Mouse (Mus musculus) forebrain, embryonic 13.5 days (tissue): ENCODE results near the gene Fam71d. TPM values are rescaled to one million over a fixed set of nuclear protein-coding genes. Genes with fewer than 3 reads are reported as not detected.

ENCODE experiments used
- ATAC-seq: fragments of 200-750 bp; cut with Nextera tagmentation; 2 replicates; pipeline ENCODE4 v1.8.0; 2017
- H3K27ac ChIP-seq: fragments of 300-500 bp; sonication (generic); 2 replicates; pipeline ENCODE4 v1.5.1; 2015; ENCODE audit warnings: inconsistent platforms, mild to moderate bottlenecking, moderate library complexity
- H3K27me3 ChIP-seq: fragments of 300-500 bp; sonication (generic); 2 replicates; pipeline ENCODE4 v1.6.1; 2015; ENCODE audit warnings: mild to moderate bottlenecking, inconsistent platforms
- H3K36me3 ChIP-seq: fragments of 300-500 bp; sonication (generic); 2 replicates; pipeline ENCODE4 v1.6.1; 2015; ENCODE audit warnings: mild to moderate bottlenecking, inconsistent platforms; ENCODE audit not compliant: poor library complexity, severe bottlenecking
- H3K4me1 ChIP-seq: fragments of 300-500 bp; sonication (generic); 2 replicates; pipeline ENCODE4 v1.6.1; 2015; ENCODE audit warnings: inconsistent platforms
- H3K4me2 ChIP-seq: fragments of 300-500 bp; sonication (generic); 2 replicates; pipeline ENCODE4 v1.6.1; 2015; ENCODE audit warnings: inconsistent platforms, mild to moderate bottlenecking, moderate library complexity
- H3K4me3 ChIP-seq: fragments of 300-500 bp; sonication (generic); 2 replicates; pipeline ENCODE4 v1.5.1; 2015; ENCODE audit warnings: mild to moderate bottlenecking, inconsistent platforms
- H3K9ac ChIP-seq: fragments of 300-500 bp; sonication (generic); 2 replicates; pipeline ENCODE4 v1.6.1; 2015; ENCODE audit warnings: mild to moderate bottlenecking, inconsistent platforms
- H3K9me3 ChIP-seq: fragments of 300-500 bp; sonication (generic); replicated peaks from 2 replicates; pipeline ENCODE4 v1.6.1; 2016; ENCODE audit warnings: inconsistent platforms
- WGBS: fragments of 180-500 bp; shearing (Covaris S2); methylation state at CpG from one replicate; pipeline ENCODE4 v1.1.7; 2015; 5-methylcytosine and 5-hydroxymethylcytosine counted together
- polyA plus RNA-seq: library from polyadenylated mRNA; unstranded; fragments of >200 nt; fragmentation: Nextera tagmentation; extraction: Ambion mirVana; gene quantifications from 2 replicates; pipeline ENCODE4 v1.2.1, GENCODE M21; 2015

The Fam71d gene
- 0.39 and 0.50 TPM in 2 replicates for polyA plus RNA-seq

DNA sequence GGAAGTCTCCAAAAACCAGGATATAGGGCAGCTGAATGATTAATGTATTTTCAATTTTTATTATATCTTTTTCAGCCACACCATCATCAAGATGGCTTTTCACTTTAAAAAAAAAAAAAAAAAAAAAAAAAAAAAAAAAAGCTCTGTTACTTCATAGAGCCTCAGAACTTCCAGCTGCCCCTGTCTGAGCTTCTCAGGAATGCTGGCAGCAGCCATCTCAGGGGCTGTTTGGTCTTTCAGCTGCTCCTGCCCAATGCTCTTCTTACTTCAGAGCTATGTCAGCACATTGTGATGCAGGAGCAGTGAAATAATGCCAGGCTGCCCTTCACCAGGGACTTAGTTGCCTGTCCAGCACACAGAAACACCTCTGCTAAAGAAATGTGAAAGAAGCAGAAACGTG lies at the start of gene Fam71d:
Gene Fam71d (plus strand): TSS at position 211 of the 400 bp plus-strand sequence.
- no peak within 1 kb of the TSS for H3K4me2 ChIP-seq
- ATAC-seq = no peak
- H3K27ac ChIP-seq = no peak within 1 kb of the TSS
- no peaks in the 10 kb centered on the region for H3K4me1 ChIP-seq
- H3K36me3 ChIP-seq = no peaks in the 10 kb centered on the region
- H3K9ac ChIP-seq = no peak within 1 kb of the TSS
- H3K4me3 ChIP-seq = no peak within 1 kb of the TSS
- WGBS = 61% methylated on average over 1 of the region's 1 CpGs
- H3K27me3 ChIP-seq = no peaks in the 10 kb centered on the region
- no peaks in the 10 kb centered on the region for H3K9me3 ChIP-seq

DNA sequence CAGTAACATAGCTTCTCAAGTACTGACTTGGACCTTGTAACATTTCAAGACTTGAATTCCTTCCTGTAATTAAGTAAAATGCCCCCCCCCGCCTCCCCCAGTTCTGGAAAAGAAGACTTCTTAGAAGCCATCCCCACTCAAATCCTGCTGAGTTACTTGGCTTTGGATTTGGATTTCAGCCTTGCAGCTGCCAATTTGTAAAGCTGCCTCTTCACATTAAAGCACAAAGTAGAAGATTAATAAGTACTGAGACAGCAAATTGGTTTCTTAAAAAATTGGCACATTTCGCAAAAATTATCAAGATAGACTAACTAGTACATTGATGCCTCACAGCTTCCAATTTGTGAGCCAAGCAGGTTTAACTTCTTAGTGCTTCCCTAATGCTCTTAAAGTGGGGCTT lies 47.6 kb upstream of the Fam71d start:
- Histone ChIP-seq H3K36me3 (no peaks in the 10 kb centered on the region), H3K4me2 (no peak overlapping the region), H3K27ac (no peak overlapping the region), H3K9me3 (no peaks in the 10 kb centered on the region), H3K9ac (no peak overlapping the region), H3K4me3 (no peak overlapping the region), H3K4me1 (no peaks in the 10 kb centered on the region), H3K27me3 (no peaks in the 10 kb centered on the region)
- 66% methylated on average over 2 of the region's 2 CpGs for WGBS
- no peak for ATAC-seq

DNA sequence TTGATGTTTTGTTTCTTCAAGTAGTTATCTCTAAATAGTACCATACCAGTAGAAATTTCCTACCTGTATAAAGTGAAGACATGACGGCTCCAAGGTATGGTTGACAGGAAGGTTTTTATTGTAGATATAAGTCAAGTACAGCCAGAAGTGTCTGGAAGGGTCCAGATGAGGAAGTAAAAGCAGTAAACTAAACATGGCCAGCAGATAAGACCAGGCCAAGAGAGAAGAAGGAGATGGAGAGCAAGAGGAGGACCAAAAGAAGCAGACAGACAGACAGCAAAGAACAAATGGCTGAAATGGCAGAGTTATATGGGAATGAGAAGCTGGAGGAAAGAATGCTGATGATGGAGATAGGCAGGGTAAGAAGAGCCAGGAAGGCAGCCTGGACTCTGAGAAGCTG lies 46.1 kb upstream of the Fam71d start:
- 94% methylated on average over 1 of the region's 1 CpGs for WGBS
- H3K9me3 ChIP-seq = no peaks in the 10 kb centered on the region
- ATAC-seq = no peak
- H3K27me3 ChIP-seq = no peaks in the 10 kb centered on the region
- H3K4me1 ChIP-seq = no peaks in the 10 kb centered on the region
- H3K4me2 ChIP-seq = no peak overlapping the region
- H3K27ac ChIP-seq = no peak overlapping the region
- no peak overlapping the region for H3K9ac ChIP-seq
- H3K4me3 ChIP-seq = no peak overlapping the region
- no peaks in the 10 kb centered on the region for H3K36me3 ChIP-seq

DNA sequence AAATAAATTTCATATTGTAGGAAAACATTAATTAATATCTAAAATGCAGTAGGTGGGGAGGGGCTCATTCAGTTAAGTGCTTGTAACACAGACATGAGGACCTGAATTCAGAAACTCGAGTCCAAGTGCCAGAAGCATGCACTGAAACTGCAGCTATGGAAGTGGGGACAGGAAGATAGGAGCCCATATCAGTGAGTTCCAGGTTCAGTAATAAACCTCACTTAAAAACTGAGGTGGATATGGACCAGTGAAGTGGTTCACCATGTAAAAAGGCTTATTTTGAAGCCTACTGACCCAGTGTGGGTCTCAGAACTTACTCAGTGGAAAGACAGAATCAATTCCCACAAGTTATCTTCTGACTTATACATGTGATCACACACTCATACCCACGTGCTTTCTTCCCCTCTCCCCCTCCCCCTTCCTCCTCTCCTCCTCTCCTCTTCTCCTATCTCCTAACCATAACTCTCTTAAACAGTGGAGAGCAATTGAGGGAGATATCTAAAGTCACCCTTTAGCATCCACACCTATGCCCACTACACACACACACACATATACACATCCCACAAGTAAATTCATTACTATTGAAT lies 31.5 kb upstream of the Fam71d start:
- Histone ChIP-seq H3K27ac (no peak overlapping the region), H3K4me2 (no peak overlapping the region), H3K4me1 (no peaks in the 10 kb centered on the region), H3K4me3 (no peak overlapping the region), H3K9ac (no peak overlapping the region), H3K36me3 (0 out of 2 replicates have a peak, but pooled peaks cover 3% of the 10 kb centered on the region), H3K9me3 (no peaks in the 10 kb centered on the region), H3K27me3 (no peaks in the 10 kb centered on the region)
- WGBS = 71% methylated on average over 2 of the region's 2 CpGs
- ATAC-seq = no peak

DNA sequence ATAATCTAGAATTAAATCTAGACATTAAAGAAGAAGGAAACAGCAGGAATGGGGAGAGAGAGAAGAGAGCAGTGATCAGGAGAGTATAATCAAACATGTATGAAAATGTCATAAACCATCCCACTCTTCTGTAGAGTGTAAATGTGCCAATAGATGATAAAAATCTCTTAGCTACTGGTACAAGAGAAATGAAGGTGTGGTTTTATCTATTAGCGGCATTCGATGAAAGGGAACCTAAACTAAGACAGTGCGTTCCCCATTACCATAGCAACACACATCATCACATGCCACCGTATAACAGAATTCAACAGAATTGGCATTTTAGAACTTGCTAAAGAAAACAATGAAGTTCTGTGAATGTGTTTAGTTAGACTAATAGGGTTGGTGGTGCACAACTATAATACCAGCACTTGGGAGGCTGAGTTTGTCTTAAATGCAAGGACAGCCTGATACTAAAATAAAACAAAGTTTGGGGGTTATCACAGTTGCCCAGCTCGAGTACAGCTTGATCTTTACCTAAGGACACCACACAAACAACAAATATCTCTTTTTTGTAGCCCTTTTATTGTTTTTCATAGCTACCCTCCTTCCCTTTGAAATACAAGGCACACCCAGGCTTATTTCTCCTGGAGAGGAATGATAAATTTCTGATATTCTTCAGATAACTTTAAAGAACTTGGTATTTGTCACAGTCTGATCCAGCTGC lies 13.1 kb upstream of the Fam71d start:
- 83% methylated on average over 5 of the region's 5 CpGs for WGBS
- H3K4me1 ChIP-seq = no peaks in the 10 kb centered on the region
- H3K4me2 ChIP-seq = no peak overlapping the region
- no peak overlapping the region for H3K4me3 ChIP-seq
- no peak overlapping the region for H3K9ac ChIP-seq
- no peaks in the 10 kb centered on the region for H3K27me3 ChIP-seq
- no peaks in the 10 kb centered on the region for H3K36me3 ChIP-seq
- no peak for ATAC-seq
- no peaks in the 10 kb centered on the region for H3K9me3 ChIP-seq
- no peak overlapping the region for H3K27ac ChIP-seq

DNA sequence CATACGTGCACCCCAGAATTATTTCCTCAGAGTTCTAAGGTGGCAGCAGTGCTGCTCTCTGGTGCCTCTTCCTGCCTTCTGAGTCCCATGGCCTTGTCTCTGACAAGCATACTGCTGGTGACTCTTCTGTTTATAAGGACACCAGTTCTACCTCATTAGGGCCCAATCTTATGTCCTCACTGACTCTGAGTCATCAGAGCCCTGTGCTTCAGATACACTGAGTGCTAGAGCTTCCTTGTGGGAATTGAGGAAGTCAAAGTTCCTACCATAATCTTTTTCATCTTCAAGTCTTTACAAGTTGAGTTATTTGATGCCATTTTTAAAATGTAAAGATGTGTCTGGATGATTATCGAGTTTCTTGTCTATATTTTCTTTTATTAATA lies 12.5 kb upstream of the Fam71d start:
- ATAC-seq = no peak
- Histone ChIP-seq H3K9ac (no peak overlapping the region), H3K27ac (no peak overlapping the region), H3K4me3 (no peak overlapping the region), H3K9me3 (no peaks in the 10 kb centered on the region), H3K4me2 (no peak overlapping the region), H3K36me3 (0 out of 2 replicates have a peak, but pooled peaks cover 3% of the 10 kb centered on the region), H3K27me3 (no peaks in the 10 kb centered on the region), H3K4me1 (no peaks in the 10 kb centered on the region)
- WGBS = 91% methylated on average over 2 of the region's 2 CpGs

DNA sequence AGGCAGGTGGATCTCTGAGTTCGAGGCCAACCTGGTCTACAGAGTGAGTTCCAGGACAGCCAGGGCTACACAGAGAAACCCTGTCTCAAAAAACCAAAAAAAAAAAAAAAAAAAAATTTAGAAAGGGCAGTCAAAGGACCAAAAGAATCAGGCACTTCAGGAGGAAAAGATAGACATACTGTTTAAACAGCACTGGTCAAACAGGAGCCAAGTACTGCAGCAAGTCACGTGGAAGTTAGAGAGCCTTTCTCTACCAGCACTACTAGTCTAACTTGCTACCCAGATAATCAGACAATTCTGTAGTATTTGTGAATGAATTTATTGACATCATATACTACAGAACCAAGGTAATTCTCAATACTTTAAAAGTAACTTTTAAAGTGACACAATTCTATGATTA lies 10.3 kb upstream of the Fam71d start:
- Histone ChIP-seq H3K9me3 (no peaks in the 10 kb centered on the region), H3K4me2 (no peak overlapping the region), H3K9ac (no peak overlapping the region), H3K36me3 (0 out of 2 replicates have a peak, but pooled peaks cover 3% of the 10 kb centered on the region), H3K27ac (no peak overlapping the region), H3K4me3 (no peak overlapping the region), H3K27me3 (no peaks in the 10 kb centered on the region), H3K4me1 (no peaks in the 10 kb centered on the region)
- WGBS = 94% methylated on average over 2 of the region's 2 CpGs
- no peak for ATAC-seq

DNA sequence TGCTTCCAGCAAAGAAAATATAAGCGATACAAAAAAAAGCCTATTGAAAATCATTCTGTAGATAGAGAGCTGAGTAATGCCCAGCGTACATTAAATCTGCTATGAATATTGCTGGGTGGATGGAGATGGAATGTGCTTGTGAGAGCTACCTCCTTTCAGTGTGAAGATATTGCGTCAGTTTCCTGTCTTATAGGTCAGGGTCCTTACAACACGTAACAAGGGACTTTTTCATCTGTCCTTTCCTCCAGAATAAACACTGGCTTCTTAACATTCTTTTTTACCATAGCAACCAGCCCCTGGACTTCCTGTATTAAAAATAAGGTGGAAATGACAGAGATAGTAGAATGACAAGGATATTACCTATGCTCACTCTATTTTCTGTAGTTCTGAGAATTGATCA lies 9.1 kb upstream of the Fam71d start:
- Histone ChIP-seq H3K4me2 (no peak overlapping the region), H3K4me3 (no peak overlapping the region), H3K4me1 (no peaks in the 10 kb centered on the region), H3K27me3 (no peaks in the 10 kb centered on the region), H3K36me3 (0 out of 2 replicates have a peak, but pooled peaks cover 3% of the 10 kb centered on the region), H3K9ac (no peak overlapping the region), H3K9me3 (no peaks in the 10 kb centered on the region), H3K27ac (no peak overlapping the region)
- no peak for ATAC-seq
- WGBS = 86% methylated on average over 4 of the region's 4 CpGs

DNA sequence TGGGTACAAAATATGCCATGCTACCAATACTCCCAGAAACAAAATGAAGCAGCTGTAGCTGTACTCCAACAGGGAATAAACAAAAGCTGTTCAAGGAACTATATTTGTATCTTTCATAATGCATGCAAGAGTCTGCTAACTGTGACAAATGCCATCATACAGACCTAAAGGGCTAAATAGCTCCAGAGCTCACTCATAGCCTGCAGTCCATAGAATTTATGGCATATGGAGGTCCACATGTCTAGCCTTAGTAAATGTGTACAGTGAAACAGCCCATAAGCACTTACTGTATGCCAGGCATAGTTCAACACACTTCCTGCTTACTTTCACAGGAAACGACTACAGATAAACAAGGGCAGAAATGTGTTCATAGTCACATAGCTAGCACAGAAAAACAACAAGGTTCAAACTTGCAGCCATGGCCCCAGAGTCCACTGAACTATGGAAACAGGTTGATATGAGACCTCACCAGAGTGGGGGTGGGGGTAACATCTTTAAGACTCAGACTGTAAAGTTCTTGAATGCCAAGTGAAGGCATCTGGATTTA lies 5.6 kb upstream of the Fam71d start:
- no peak overlapping the region for H3K4me2 ChIP-seq
- 86% methylated on average over 1 of the region's 1 CpGs for WGBS
- no peaks in the 10 kb centered on the region for H3K9me3 ChIP-seq
- H3K27ac ChIP-seq = no peak overlapping the region
- H3K9ac ChIP-seq = no peak overlapping the region
- no peak for ATAC-seq
- H3K27me3 ChIP-seq = no peaks in the 10 kb centered on the region
- H3K4me3 ChIP-seq = no peak overlapping the region
- H3K36me3 ChIP-seq = 0 out of 2 replicates have a peak, but pooled peaks cover 3% of the 10 kb centered on the region
- no peaks in the 10 kb centered on the region for H3K4me1 ChIP-seq

DNA sequence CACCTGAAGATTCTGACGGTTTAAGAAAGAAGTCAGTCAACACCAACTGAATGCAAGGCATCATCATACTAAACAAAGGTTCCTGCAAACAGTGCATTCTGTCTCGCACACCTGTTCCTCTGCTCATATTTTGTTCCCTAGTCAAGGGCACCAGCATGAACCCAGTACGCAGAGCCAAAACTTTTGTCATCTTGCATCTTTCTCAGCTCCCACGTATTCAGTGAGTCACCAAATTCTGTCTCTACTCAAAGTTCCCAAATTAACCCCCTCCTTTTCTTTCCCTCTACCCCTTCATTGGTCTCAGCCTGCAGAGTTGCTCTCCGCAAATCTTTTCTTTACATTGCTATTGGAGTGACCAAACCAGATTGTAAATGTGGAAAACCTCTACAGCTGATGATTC lies 2.5 kb upstream of the Fam71d start:
- no peak overlapping the region for H3K4me2 ChIP-seq
- no peaks in the 10 kb centered on the region for H3K36me3 ChIP-seq
- no peak overlapping the region for H3K9ac ChIP-seq
- no peak overlapping the region for H3K27ac ChIP-seq
- H3K4me3 ChIP-seq = no peak overlapping the region
- no peaks in the 10 kb centered on the region for H3K4me1 ChIP-seq
- H3K9me3 ChIP-seq = no peaks in the 10 kb centered on the region
- no peaks in the 10 kb centered on the region for H3K27me3 ChIP-seq
- 86% methylated on average over 5 of the region's 5 CpGs for WGBS
- ATAC-seq = no peak

DNA sequence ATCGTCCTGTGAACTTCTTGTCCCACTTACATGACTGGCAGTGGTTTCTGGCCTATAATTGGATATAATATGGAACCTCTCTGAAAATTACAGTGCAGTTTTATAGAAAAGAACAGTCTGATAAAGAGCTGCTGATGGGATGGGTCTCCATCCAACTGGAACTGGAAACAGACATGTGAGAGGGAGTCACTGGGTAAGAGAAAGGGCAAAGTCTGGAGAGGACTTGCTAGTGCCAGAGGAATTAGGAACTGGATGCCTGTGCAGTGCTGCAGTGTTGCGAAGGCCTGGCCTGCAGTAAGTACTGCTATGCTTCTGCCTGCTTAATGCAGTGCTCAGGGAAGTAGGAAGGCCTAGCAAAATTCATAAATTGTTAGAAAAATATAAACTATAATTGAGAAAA lies 1.9 kb downstream of the Fam71d start:
- ATAC-seq = no peak
- no peaks in the 10 kb centered on the region for H3K9me3 ChIP-seq
- H3K27me3 ChIP-seq = no peaks in the 10 kb centered on the region
- H3K9ac ChIP-seq = no peak overlapping the region
- H3K27ac ChIP-seq = no peak overlapping the region
- no peak overlapping the region for H3K4me2 ChIP-seq
- WGBS = 87% methylated on average over 2 of the region's 2 CpGs
- no peaks in the 10 kb centered on the region for H3K36me3 ChIP-seq
- H3K4me1 ChIP-seq = no peaks in the 10 kb centered on the region
- H3K4me3 ChIP-seq = no peak overlapping the region

DNA sequence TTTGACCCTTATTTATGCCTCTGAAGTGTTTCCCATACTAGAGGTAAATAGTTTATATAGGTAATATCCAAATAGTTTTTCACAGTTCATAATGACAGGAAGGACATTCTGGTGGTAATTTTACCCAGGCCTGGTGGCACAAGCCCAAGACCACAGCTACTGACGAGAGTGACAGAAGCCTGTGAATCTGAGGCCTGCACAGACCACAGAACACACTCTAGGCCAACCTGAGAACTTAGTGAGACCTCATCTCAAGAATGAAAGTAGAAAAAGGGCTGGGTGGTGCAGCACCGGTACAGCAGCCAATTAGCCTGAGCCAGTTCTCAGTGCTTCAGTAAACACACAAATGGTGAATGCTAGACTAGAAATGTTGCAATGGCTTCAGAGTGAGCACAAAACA lies 26.4 kb downstream of the Fam71d start:
- Histone ChIP-seq H3K4me3 (no peak overlapping the region), H3K27ac (no peak overlapping the region), H3K9me3 (no peaks in the 10 kb centered on the region), H3K4me1 (no peaks in the 10 kb centered on the region), H3K9ac (no peak overlapping the region), H3K36me3 (no peaks in the 10 kb centered on the region), H3K27me3 (no peaks in the 10 kb centered on the region), H3K4me2 (no peak overlapping the region)
- no peak for ATAC-seq
- WGBS = 83% methylated on average over 2 of the region's 2 CpGs
